Mouse (Mus musculus) cortical plate, adult 2 months (tissue): ENCODE measurements around the gene Fmnl1.

ENCODE experiments used
- CTCF ChIP-seq: fragments of 200-500 bp; IDR thresholded peaks from 2 replicates; pipeline ENCODE4 v1.5.1; 2011; ENCODE audit warnings: mild to moderate bottlenecking, control low read depth, low read length; ENCODE audit not compliant: insufficient read depth; ENCODE audit errors: extremely low read depth
- POLR2A ChIP-seq: fragments of 200-500 bp; IDR thresholded peaks from 2 replicates; pipeline ENCODE4 v1.6.1; 2011; ENCODE audit warnings: mild to moderate bottlenecking, low read length, control low read depth; ENCODE audit not compliant: insufficient read depth; ENCODE audit errors: extremely low read depth

DNA sequence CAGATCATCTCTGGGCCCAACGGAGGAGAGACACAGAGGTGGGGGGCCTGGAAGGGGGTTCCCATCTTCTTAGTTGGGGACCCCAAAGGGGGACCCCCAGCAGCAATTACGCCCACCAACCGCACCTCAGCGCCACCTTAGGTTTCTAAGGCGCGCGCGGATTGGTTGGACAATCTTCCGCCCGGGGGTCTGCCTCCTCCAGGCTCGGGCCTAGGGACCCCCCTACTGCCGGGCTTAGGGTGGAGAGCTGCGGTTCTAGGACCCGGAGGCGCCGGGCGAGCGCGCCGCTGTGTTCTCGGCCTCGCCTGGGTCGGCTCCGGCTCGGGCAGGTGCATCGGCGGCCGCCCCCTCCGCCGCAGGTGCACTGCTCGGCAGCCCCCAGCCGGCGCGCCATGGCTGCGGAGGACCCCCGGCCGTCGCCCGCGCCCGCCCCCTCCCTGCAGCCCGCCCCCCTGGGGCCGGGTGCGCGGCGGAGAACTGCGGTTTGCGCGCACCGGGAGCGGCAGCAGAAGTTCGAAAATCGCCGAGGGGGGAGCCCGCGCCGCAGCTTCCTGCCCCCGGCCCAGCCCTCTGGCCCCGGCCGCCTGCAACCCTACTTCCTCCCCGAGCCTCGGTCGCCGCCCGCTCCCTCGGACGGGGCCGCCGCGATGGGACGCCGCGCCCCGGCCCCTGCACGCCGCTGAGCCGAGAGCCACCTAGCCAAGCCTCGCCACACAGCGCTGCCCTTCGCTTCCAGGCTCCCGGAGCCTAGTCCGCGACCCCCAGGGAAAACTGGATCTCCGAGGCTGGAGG, at the start of gene Fmnl1:
- TF ChIP-seq CTCF (no peak), POLR2A (no peak)
